Mouse (Mus musculus): ENCODE measurements around the gene Hook2.
A peak's percentile ranks its signal among the peaks of the same experiment; 100 is the strongest.

Gene Hook2

GRCm38 (mm10) chr8:84990349-84990748, at the start of gene Hook2:
Hook2 (plus strand) TSS chr8:84990603.
- peak; percentile 94 to 98 for DNase-seq (ENCODE audit: low spot score in 2 of 2)

- no peak for DNase-seq (ENCODE audit: low spot score in 2 of 2)
Observed at GRCm38 (mm10) chr8:84943699-84944098, 46.7 kb upstream of the Hook2 start.

- peak in 1 of 2 experiments; percentile 48 for DNase-seq (ENCODE audit: low spot score in 2 of 2)
Observed at GRCm38 (mm10) chr8:84944478-84945160, 45.8 kb upstream of the Hook2 start.

- peak in 1 of 2 experiments; percentile 34 for DNase-seq (ENCODE audit: low spot score in 2 of 2)
Observed at GRCm38 (mm10) chr8:84945235-84945632, 45.2 kb upstream of the Hook2 start.

- peak in 1 of 2 experiments; percentile 74 for DNase-seq (ENCODE audit: low spot score in 2 of 2)
Observed at GRCm38 (mm10) chr8:84945633-84946527, 44.5 kb upstream of the Hook2 start.

GRCm38 (mm10) chr8:84946528-84947240, 43.7 kb upstream of the Hook2 start, which contains the start of gene Rtbdn:
Rtbdn (plus strand) TSS chr8:84946991.
- DNase-seq (ENCODE audit: low spot score in 2 of 2), result peak in 1 of 2 experiments; percentile 56

GRCm38 (mm10) chr8:84947241-84947545, 43.2 kb upstream of the Hook2 start:
- no peak for DNase-seq (ENCODE audit: low spot score in 2 of 2)

GRCm38 (mm10) chr8:84949753-84950152, 40.6 kb upstream of the Hook2 start:
- DNase-seq (ENCODE audit: low spot score in 2 of 2), result no peak

- no peak for DNase-seq (ENCODE audit: low spot score in 2 of 2)
Observed at GRCm38 (mm10) chr8:84952612-84953255, 37.7 kb upstream of the Hook2 start.

- peak; percentile 68 to 83 for DNase-seq (ENCODE audit: low spot score in 2 of 2)
Observed at GRCm38 (mm10) chr8:84956768-84957167, 33.6 kb upstream of the Hook2 start.

- DNase-seq (ENCODE audit: low spot score in 2 of 2), result no peak
Observed at GRCm38 (mm10) chr8:84959811-84960210, 30.6 kb upstream of the Hook2 start.

- DNase-seq (ENCODE audit: low spot score in 2 of 2), result no peak
Observed at GRCm38 (mm10) chr8:84963952-84964351, 26.5 kb upstream of the Hook2 start.

- peak; percentile 83 to 90 for DNase-seq (ENCODE audit: low spot score in 2 of 2)
Observed at GRCm38 (mm10) chr8:84965731-84966291, 24.6 kb upstream of the Hook2 start.

- DNase-seq (ENCODE audit: low spot score in 2 of 2), result no peak
Observed at GRCm38 (mm10) chr8:84966603-84967002, 23.8 kb upstream of the Hook2 start.

- no peak for DNase-seq (ENCODE audit: low spot score in 2 of 2)
Observed at GRCm38 (mm10) chr8:84967532-84968304, 22.7 kb upstream of the Hook2 start.

GRCm38 (mm10) chr8:84968650-84969049, 21.8 kb upstream of the Hook2 start:
- DNase-seq (ENCODE audit: low spot score in 2 of 2), result no peak

GRCm38 (mm10) chr8:84969241-84970134, 20.9 kb upstream of the Hook2 start, which contains the start of the genes Gm49661, Prdx2 and Rnaseh2a:
Gm49661 (minus strand) TSS chr8:84969433.
Prdx2 (plus strand) TSS chr8:84969587.
Rnaseh2a (minus strand) TSS chr8:84969767.
- DNase-seq (ENCODE audit: low spot score in 2 of 2), result peak in 1 of 2 experiments; percentile 78

- no peak for DNase-seq (ENCODE audit: low spot score in 2 of 2)
Observed at GRCm38 (mm10) chr8:84970135-84970790, 20.1 kb upstream of the Hook2 start.

- DNase-seq (ENCODE audit: low spot score in 2 of 2), result no peak
Observed at GRCm38 (mm10) chr8:84970913-84971312, 19.5 kb upstream of the Hook2 start.

Data from cerebellum, postnatal 4 days (tissue).